Mouse (Mus musculus) small intestine, adult 2 months (tissue): ENCODE measurements at regions not wholly inside any gene's neighbourhood (a gene's known extent, or its start where the extent isn't known, plus 50 kb on each side); places are given as distances from the start of the nearest gene placed in this dataset.

Experiments used
- CTCF ChIP-seq: fragments of 200-500 bp; IDR thresholded peaks from 2 replicates; pipeline ENCODE4 v1.5.1; 2012; ENCODE audit warnings: low read depth, mild to moderate bottlenecking, control low read depth, inconsistent platforms, low read length, moderate library complexity, mixed read lengths; ENCODE audit not compliant: insufficient replicate concordance, insufficient read length; ENCODE audit errors: extremely low read depth
- POLR2A ChIP-seq: fragments of 200-500 bp; IDR thresholded peaks from 2 replicates; pipeline ENCODE4 v1.6.1; 2012; ENCODE audit warnings: low read depth, mild to moderate bottlenecking, control low read depth, inconsistent platforms, low read length, moderate library complexity

- TF ChIP-seq CTCF (no peak), POLR2A (no peak)
Observed at GRCm38 (mm10) chr8:26891881-26892280, 85.2 kb upstream of the Zfp703 start.
